Comparison of ENCODE assay signal across 34 mouse cellular contexts in the genomic region with DNA sequence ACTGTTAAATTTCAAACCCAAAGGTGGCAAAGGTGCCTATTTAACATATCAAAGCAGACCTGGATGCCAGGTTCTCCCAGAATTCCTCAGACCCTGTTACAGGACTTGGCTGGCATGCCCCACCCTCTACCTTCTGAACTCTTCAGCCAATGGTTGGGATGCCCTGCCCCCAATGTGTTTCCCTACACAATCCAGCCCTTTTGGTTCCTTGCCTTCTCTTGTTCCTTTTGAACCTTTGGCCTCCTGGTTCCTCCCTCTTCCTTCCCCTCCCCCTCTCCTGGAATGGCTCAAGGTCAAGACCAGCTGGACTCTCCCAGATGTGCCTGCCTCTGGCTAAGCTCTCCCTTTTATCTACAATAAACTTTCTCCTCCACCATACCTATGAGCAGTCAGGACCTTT. TPM values are rescaled to one million over a fixed set of nuclear protein-coding genes. Genes with fewer than 3 reads are reported as not detected.
DNase-seq lines count a peak whose midpoint lies in the region; ATAC-seq lines count a peak whose summit lies in the region.
"Had no signal": no experiment of that assay in that cellular context is flagged by ENCODE, and none has a peak within 500 bp of the region (broad histone marks: within the 10 kb centered on the region; RNA-seq: fewer than 3 reads in every experiment).

No protein-coding gene starts in this region.

- peaks cover 19% of the 10 kb centered on the region for H3K4me1 ChIP-seq in kidney, embryonic 14.5 days (ENCODE audit: control insufficient read depth, insufficient read depth, low read length)
- H3K4me1 ChIP-seq in midbrain, embryonic 15.5 days = peaks cover 16% of the 10 kb centered on the region

- H3K4me2 ChIP-seq in kidney, embryonic 14.5 days (replicated peaks; ENCODE audit: low read depth, low read length) = no peak overlapping the region
- no peak overlapping the region for H3K4me2 ChIP-seq in midbrain, embryonic 15.5 days
- H3K4me2 ChIP-seq: forebrain, embryonic 12.5 days; heart, embryonic 12.5 days; liver, embryonic 15.5 days; lung, embryonic 15.5 days; neural tube, embryonic 12.5 days had no signal

- H3K27ac ChIP-seq in kidney, embryonic 14.5 days (ENCODE audit: low read depth, low read length) = no peak overlapping the region
- no peak overlapping the region for H3K27ac ChIP-seq in midbrain, embryonic 15.5 days
- H3K27ac ChIP-seq: forebrain, embryonic 12.5 days; hindbrain, postnatal 0 days; liver, embryonic 15.5 days; lung, embryonic 15.5 days; neural tube, embryonic 12.5 days; stomach, postnatal 0 days had no signal

- DNase-seq in kidney, adult 18-20 months = peak; percentile 62
- peak; percentile 94 for DNase-seq in ZHBTc4 (ENCODE audit: low read depth, low spot score)
- DNase-seq in kidney, postnatal 10 days = peak; percentile 62
- DNase-seq: B cell, adult 2 months; cerebellum, adult 11 months; cerebellum, postnatal 14 days; heart, postnatal 10 days; lung, postnatal 4 days; midbrain, embryonic 14.5 days; right cerebral cortex, postnatal 14 days had no signal

- H3K9ac ChIP-seq in kidney, embryonic 14.5 days (ENCODE audit: low read depth, low read length) = no peak overlapping the region
- H3K9ac ChIP-seq in midbrain, embryonic 15.5 days = no peak overlapping the region
- H3K9ac ChIP-seq: forebrain, embryonic 12.5 days; heart, embryonic 12.5 days; liver, embryonic 15.5 days; lung, embryonic 15.5 days; neural tube, embryonic 12.5 days had no signal

- no peaks in the 10 kb centered on the region for H3K9me3 ChIP-seq in kidney, embryonic 14.5 days (ENCODE audit: control insufficient read depth, low read length)
- no peaks in the 10 kb centered on the region for H3K9me3 ChIP-seq in midbrain, embryonic 15.5 days
- H3K9me3 ChIP-seq: forebrain, embryonic 12.5 days; heart, embryonic 12.5 days; liver, embryonic 15.5 days; lung, embryonic 15.5 days; neural tube, embryonic 12.5 days had no signal

- no peaks in the 10 kb centered on the region for H3K27me3 ChIP-seq in kidney, embryonic 14.5 days (ENCODE audit: control insufficient read depth, insufficient read depth, low read length)
- no peaks in the 10 kb centered on the region for H3K27me3 ChIP-seq in midbrain, embryonic 15.5 days (replicated peaks)
- H3K27me3 ChIP-seq: forebrain, embryonic 12.5 days; heart, embryonic 12.5 days; liver, embryonic 15.5 days; lung, embryonic 15.5 days; neural tube, embryonic 12.5 days had no signal

- ATAC-seq in kidney, embryonic 14.5 days (ENCODE audit: low FRiP score, low TSS enrichment) = no peak
- no peak for ATAC-seq in erythroid progenitor cell, adult 5-6 weeks (replicated peaks; ENCODE audit: low FRiP score, poor library complexity, severe bottlenecking)
- ATAC-seq in midbrain, embryonic 15.5 days (replicated peaks) = no peak
- no peak for ATAC-seq in erythroblast, adult 5-6 weeks (replicated peaks; ENCODE audit: low FRiP score, poor library complexity, severe bottlenecking)
- ATAC-seq: hindbrain, postnatal 0 days; intestine, embryonic 16.5 days had no signal

- H3K36me3 ChIP-seq in kidney, embryonic 14.5 days (ENCODE audit: control insufficient read depth, insufficient read depth, low read length) = no peaks in the 10 kb centered on the region
- no peaks in the 10 kb centered on the region for H3K36me3 ChIP-seq in midbrain, embryonic 15.5 days (replicated peaks)
- H3K36me3 ChIP-seq: forebrain, embryonic 12.5 days; heart, embryonic 12.5 days; liver, embryonic 15.5 days; lung, embryonic 15.5 days; neural tube, embryonic 12.5 days had no signal

- no peak overlapping the region for H3K4me3 ChIP-seq in kidney, embryonic 14.5 days (ENCODE audit: low read length)
- H3K4me3 ChIP-seq in midbrain, embryonic 15.5 days = no peak overlapping the region
- H3K4me3 ChIP-seq: forebrain, embryonic 12.5 days; heart, embryonic 12.5 days; liver, embryonic 15.5 days; lung, embryonic 15.5 days; neural tube, embryonic 12.5 days had no signal

RNA-seq across cellular contexts. Expression of a gene that starts 3.6 kb away (rescaled TPM):
- 28.0 and 37.3 TPM in 2 replicates for polyA plus RNA-seq in kidney, embryonic 14.5 days (2014; fragmentation: Nextera tagmentation; extraction: Ambion mirVana)
- 1.4 and 14.3 TPM in 2 replicates for total RNA-seq in erythroid progenitor cell, adult 5-6 weeks (2015; ENCODE audit: low replicate concordance)
- total RNA-seq in erythroid progenitor cell, adult 5-6 weeks (2017; ENCODE audit: low replicate concordance) = 1.5 and 7.7 TPM in 2 replicates
- 49.4 and 49.7 TPM in 2 replicates for polyA plus RNA-seq in midbrain, embryonic 15.5 days (2015; fragmentation: Nextera tagmentation; extraction: Ambion mirVana)
- total RNA-seq in erythroblast, adult 5-6 weeks (2015; ENCODE audit: low replicate concordance) = 6.3 TPM in 1 of 2 replicates, not detected in the other
- 2.6 and 4.3 TPM in 2 replicates for total RNA-seq in erythroblast, adult 5-6 weeks (2017; ENCODE audit: low replicate concordance)

RNA-seq across cellular contexts. Expression of a gene that starts 5.0 kb away (rescaled TPM):
- polyA plus RNA-seq in kidney, embryonic 14.5 days (2014; fragmentation: Nextera tagmentation; extraction: Ambion mirVana) = not detected in 2 replicates
- total RNA-seq in erythroid progenitor cell, adult 5-6 weeks (2015; ENCODE audit: low replicate concordance) = not detected in 2 replicates
- total RNA-seq in erythroid progenitor cell, adult 5-6 weeks (2017; ENCODE audit: low replicate concordance) = not detected in 2 replicates
- 0.32 and 0.50 TPM in 2 replicates for polyA plus RNA-seq in midbrain, embryonic 15.5 days (2015; fragmentation: Nextera tagmentation; extraction: Ambion mirVana)
- total RNA-seq in erythroblast, adult 5-6 weeks (2015; ENCODE audit: low replicate concordance) = not detected in 2 replicates
- 0.70 TPM in 1 of 2 replicates, not detected in the other for total RNA-seq in erythroblast, adult 5-6 weeks (2017; ENCODE audit: low replicate concordance)
- total RNA-seq: adrenal gland, postnatal 4 days; CH12.LX; gastrocnemius, postnatal 4 days; heart, postnatal 10 days; megakaryocyte-erythroid progenitor cell, adult 5-6 weeks had no signal
- polyA plus RNA-seq: embryonic facial prominence, embryonic 11.5 days; forebrain, embryonic 12.5 days; heart, embryonic 12.5 days; hindbrain, embryonic 11.5 days; intestine, embryonic 16.5 days; limb, embryonic 14.5 days; liver, embryonic 15.5 days; lung, embryonic 15.5 days; neural tube, embryonic 12.5 days; stomach, postnatal 0 days had no signal

RNA-seq across cellular contexts. Expression of a gene that starts 20.3 kb away (rescaled TPM):
- polyA plus RNA-seq in kidney, embryonic 14.5 days (2014; fragmentation: Nextera tagmentation; extraction: Ambion mirVana) = 0.09 TPM in 1 of 2 replicates, not detected in the other
- total RNA-seq in erythroid progenitor cell, adult 5-6 weeks (2015; ENCODE audit: low replicate concordance) = not detected in 2 replicates
- total RNA-seq in erythroid progenitor cell, adult 5-6 weeks (2017; ENCODE audit: low replicate concordance) = not detected in 2 replicates
- polyA plus RNA-seq in midbrain, embryonic 15.5 days (2015; fragmentation: Nextera tagmentation; extraction: Ambion mirVana) = 0.14 TPM in 1 of 2 replicates, not detected in the other
- total RNA-seq in erythroblast, adult 5-6 weeks (2015; ENCODE audit: low replicate concordance) = not detected in 2 replicates
- total RNA-seq in erythroblast, adult 5-6 weeks (2017; ENCODE audit: low replicate concordance) = not detected in 2 replicates
- total RNA-seq: hindbrain, postnatal 0 days; megakaryocyte-erythroid progenitor cell, adult 5-6 weeks had no signal
- polyA plus RNA-seq: forebrain, embryonic 12.5 days; hindbrain, embryonic 11.5 days; midbrain, embryonic 14.5 days; neural tube, embryonic 12.5 days had no signal

RNA-seq across cellular contexts. Expression of a gene that starts 25.1 kb away (rescaled TPM):
- 3.6 and 6.0 TPM in 2 replicates for polyA plus RNA-seq in kidney, embryonic 14.5 days (2014; fragmentation: Nextera tagmentation; extraction: Ambion mirVana)
- total RNA-seq in erythroid progenitor cell, adult 5-6 weeks (2015; ENCODE audit: low replicate concordance) = not detected in 2 replicates
- total RNA-seq in erythroid progenitor cell, adult 5-6 weeks (2017; ENCODE audit: low replicate concordance) = not detected in 2 replicates
- polyA plus RNA-seq in midbrain, embryonic 15.5 days (2015; fragmentation: Nextera tagmentation; extraction: Ambion mirVana) = not detected in 2 replicates
- not detected in 2 replicates for total RNA-seq in erythroblast, adult 5-6 weeks (2015; ENCODE audit: low replicate concordance)
- not detected in 2 replicates for total RNA-seq in erythroblast, adult 5-6 weeks (2017; ENCODE audit: low replicate concordance)
- total RNA-seq: adrenal gland, adult 18-20 months; left cerebral cortex, adult 18-20 months; left cerebral cortex, postnatal 25 days; megakaryocyte-erythroid progenitor cell, adult 5-6 weeks had no signal
- polyA plus RNA-seq: embryonic facial prominence, embryonic 11.5 days; forebrain, embryonic 12.5 days; hindbrain, embryonic 11.5 days; liver, embryonic 15.5 days; lung, embryonic 15.5 days; midbrain, embryonic 14.5 days; neural tube, embryonic 12.5 days; stomach, postnatal 0 days had no signal

RNA-seq across cellular contexts. Expression of a gene that starts 42.4 kb away (rescaled TPM):
- 2.0 and 3.9 TPM in 2 replicates for polyA plus RNA-seq in kidney, embryonic 14.5 days (2014; fragmentation: Nextera tagmentation; extraction: Ambion mirVana)
- not detected in 2 replicates for total RNA-seq in erythroid progenitor cell, adult 5-6 weeks (2015; ENCODE audit: low replicate concordance)
- not detected in 2 replicates for total RNA-seq in erythroid progenitor cell, adult 5-6 weeks (2017; ENCODE audit: low replicate concordance)
- polyA plus RNA-seq in midbrain, embryonic 15.5 days (2015; fragmentation: Nextera tagmentation; extraction: Ambion mirVana) = 0.06 TPM in 1 of 2 replicates, not detected in the other
- total RNA-seq in erythroblast, adult 5-6 weeks (2015; ENCODE audit: low replicate concordance) = not detected in 2 replicates
- total RNA-seq in erythroblast, adult 5-6 weeks (2017; ENCODE audit: low replicate concordance) = not detected in 2 replicates
- total RNA-seq: adrenal gland, adult 18-20 months; CH12.LX; gastrocnemius, adult 18-20 months; heart, postnatal 10 days; left cerebral cortex, adult 18-20 months; left cerebral cortex, postnatal 25 days; megakaryocyte-erythroid progenitor cell, adult 5-6 weeks had no signal
- polyA plus RNA-seq: forebrain, embryonic 12.5 days; liver, embryonic 15.5 days; neural tube, embryonic 12.5 days; stomach, postnatal 0 days; urinary bladder, adult 2 months had no signal
